Mouse (Mus musculus): ENCODE measurements around the gene 1700013G24Rik.

1700013G24Rik gene

GRCm38 (mm10) chr4:137476761-137477237 is 23.7 kb downstream of the 1700013G24Rik start:
- no peak for DNase-seq

- DNase-seq = no peak
These were observed 24.5 kb downstream of the 1700013G24Rik start for GRCm38 (mm10) chr4:137477611-137478010.

- DNase-seq = peak; percentile 2
These were observed 25.2 kb downstream of the 1700013G24Rik start for GRCm38 (mm10) chr4:137478306-137478705.

- no peak for DNase-seq
These were observed 26.7 kb downstream of the 1700013G24Rik start for GRCm38 (mm10) chr4:137479757-137480156.

- DNase-seq = no peak
These were observed 27.3 kb downstream of the 1700013G24Rik start for GRCm38 (mm10) chr4:137480191-137480992.

GRCm38 (mm10) chr4:137480993-137481340 is 27.9 kb downstream of the 1700013G24Rik start:
- no peak for DNase-seq

GRCm38 (mm10) chr4:137481381-137482030 is 28.4 kb downstream of the 1700013G24Rik start:
- DNase-seq = no peak

GRCm38 (mm10) chr4:137483871-137484270 is 30.8 kb downstream of the 1700013G24Rik start:
- no peak for DNase-seq

GRCm38 (mm10) chr4:137484586-137484985 is 31.5 kb downstream of the 1700013G24Rik start:
- DNase-seq = peak; percentile 94

- no peak for DNase-seq
These were observed 32.3 kb downstream of the 1700013G24Rik start for GRCm38 (mm10) chr4:137485258-137485960.

GRCm38 (mm10) chr4:137486081-137487014 is 33.3 kb downstream of the 1700013G24Rik start:
- DNase-seq = no peak

GRCm38 (mm10) chr4:137487286-137488000 is 34.4 kb downstream of the 1700013G24Rik start:
- no peak for DNase-seq

GRCm38 (mm10) chr4:137488038-137488437 is 35.0 kb downstream of the 1700013G24Rik start:
- DNase-seq = no peak

GRCm38 (mm10) chr4:137488571-137489303 is 35.7 kb downstream of the 1700013G24Rik start:
- DNase-seq = no peak

- DNase-seq = no peak
These were observed 36.9 kb downstream of the 1700013G24Rik start for GRCm38 (mm10) chr4:137489996-137490395.

- DNase-seq = no peak
These were observed 39.5 kb downstream of the 1700013G24Rik start for GRCm38 (mm10) chr4:137492563-137492962.

- no peak for DNase-seq
These were observed 40.1 kb downstream of the 1700013G24Rik start for GRCm38 (mm10) chr4:137493187-137493586.

GRCm38 (mm10) chr4:137494751-137495500 is 41.8 kb downstream of the 1700013G24Rik start:
- DNase-seq = no peak

GRCm38 (mm10) chr4:137495501-137496100 is 42.5 kb downstream of the 1700013G24Rik start:
- DNase-seq = no peak

GRCm38 (mm10) chr4:137497367-137497766 is 44.3 kb downstream of the 1700013G24Rik start:
- DNase-seq = no peak

Measured in cerebellum, adult 9-11 months (tissue).